Mouse (Mus musculus): ENCODE measurements around the gene Ptprg.
"Not testable (repeated sequence)": the region's sequence is repeated elsewhere in the genome, so short reads cannot be mapped to it uniquely, and the experiment has no call there.

The Ptprg gene

DNA sequence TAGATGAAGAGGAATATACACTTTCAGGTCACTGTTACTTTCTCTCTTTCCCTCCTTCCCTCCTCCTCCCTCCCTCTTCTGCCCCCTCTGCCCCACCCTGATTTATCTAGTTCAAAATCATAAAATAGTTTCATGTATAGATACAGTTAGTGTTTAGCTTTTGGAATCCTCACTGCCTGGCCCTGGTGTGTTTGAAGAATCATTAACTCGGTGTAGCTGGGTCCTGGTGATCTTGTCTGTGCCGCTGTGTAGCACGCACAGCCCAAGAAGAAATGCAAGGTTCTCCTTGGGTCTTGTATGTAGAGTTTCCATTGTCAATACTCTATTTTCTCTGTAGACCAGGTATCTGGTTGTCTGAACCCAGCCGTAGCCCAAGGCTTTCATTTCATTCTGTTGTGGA, 494.3 kb downstream of the Ptprg start:
- DNase-seq (ENCODE audit: low read depth, low spot score), result no peak

- DNase-seq (ENCODE audit: low read depth, low spot score), result no peak
These were observed 503.7 kb downstream of the Ptprg start for GRCm38 (mm10) chr14:12056912-12057524.

DNA sequence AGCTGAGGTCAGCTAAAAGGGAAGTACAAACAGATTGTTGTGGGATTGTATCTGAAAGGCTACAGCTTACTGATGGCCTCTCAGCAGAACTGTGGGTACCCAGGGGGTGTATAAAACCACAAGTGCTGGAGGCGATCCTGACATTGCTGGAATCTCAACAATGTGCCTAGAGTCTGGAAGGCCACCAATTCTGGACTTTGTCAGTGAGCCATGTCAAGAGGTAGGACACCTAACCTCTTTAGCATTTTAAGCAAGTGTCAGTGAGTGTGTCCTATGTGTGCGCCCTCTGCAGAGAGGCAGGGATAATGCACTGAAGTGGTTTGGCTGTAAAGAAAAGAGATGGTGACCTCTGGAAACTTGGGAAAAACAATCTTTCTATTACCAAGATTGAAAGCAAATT, 504.5 kb downstream of the Ptprg start:
- no peak for DNase-seq (ENCODE audit: low read depth, low spot score)

DNA sequence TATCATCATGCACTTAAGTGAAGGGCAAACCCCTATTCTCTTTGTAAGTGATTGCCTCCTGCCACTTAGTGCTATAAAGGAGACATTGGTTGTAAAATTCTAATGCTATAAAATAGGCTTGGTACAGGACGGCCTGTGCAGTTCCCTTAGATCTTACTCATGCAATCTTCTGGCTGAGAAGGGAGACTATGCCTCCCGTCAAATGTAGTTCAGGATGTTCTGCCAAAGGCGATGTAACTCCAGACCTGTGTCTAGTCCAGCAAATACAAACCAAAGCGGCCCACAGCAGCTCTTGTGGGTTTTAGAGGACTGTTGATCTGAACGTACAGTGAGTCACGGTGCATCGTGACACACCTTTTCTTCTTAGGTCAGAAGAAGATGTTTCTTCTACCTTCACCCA, 505.8 kb downstream of the Ptprg start:
- DNase-seq (ENCODE audit: low read depth, low spot score), result no peak

GRCm38 (mm10) chr14:12061313-12061712, 508.0 kb downstream of the Ptprg start:
- not testable (repeated sequence) for DNase-seq (ENCODE audit: low read depth, low spot score)

- DNase-seq (ENCODE audit: low read depth, low spot score), result no peak
These were observed 509.5 kb downstream of the Ptprg start for GRCm38 (mm10) chr14:12062628-12063360.

DNA sequence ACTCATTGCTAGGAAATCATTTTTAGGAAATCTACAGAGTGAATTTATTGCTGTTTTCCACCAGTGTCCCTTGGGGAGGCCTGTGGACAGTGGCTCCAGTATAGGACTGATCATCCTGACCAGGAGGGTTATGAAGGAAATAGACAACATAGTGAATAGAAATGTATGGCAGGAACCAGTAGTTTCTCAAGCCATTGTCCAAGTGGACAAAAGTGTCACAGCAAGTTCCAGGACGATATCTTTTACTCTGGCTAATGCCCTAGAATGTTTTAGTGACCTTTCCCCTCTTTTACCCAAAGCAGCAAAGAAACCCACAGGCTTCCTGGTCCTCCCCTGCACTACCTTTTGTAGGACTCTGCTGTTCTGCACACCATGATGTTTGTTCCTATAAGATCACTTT, 511.7 kb downstream of the Ptprg start:
- DNase-seq (ENCODE audit: low read depth, low spot score), result no peak

DNA sequence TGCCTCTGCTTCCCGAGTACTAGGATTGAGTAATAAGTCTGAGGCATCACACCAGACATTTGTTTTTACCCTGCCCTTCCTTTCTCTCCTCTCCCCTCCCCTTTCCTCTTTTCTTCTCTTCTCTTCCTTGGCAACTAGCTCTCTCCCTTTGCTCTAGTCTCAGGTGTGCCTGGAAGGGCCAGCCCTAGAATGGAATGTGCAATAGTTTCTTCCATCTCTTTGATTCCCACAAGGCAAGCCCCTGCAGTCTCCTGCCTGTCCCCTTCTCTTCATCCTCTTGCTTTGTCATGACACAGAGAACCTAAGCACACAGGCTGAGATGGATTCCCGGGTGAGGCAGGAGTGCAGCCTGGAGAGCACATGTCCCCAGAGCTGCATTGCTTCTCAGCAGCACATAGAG, 512.4 kb downstream of the Ptprg start:
- DNase-seq (ENCODE audit: low read depth, low spot score), result no peak

GRCm38 (mm10) chr14:12069707-12070106, 516.4 kb downstream of the Ptprg start:
- DNase-seq (ENCODE audit: low read depth, low spot score), result no peak

GRCm38 (mm10) chr14:12070361-12070760, 517.0 kb downstream of the Ptprg start:
- DNase-seq (ENCODE audit: low read depth, low spot score), result no peak

DNA sequence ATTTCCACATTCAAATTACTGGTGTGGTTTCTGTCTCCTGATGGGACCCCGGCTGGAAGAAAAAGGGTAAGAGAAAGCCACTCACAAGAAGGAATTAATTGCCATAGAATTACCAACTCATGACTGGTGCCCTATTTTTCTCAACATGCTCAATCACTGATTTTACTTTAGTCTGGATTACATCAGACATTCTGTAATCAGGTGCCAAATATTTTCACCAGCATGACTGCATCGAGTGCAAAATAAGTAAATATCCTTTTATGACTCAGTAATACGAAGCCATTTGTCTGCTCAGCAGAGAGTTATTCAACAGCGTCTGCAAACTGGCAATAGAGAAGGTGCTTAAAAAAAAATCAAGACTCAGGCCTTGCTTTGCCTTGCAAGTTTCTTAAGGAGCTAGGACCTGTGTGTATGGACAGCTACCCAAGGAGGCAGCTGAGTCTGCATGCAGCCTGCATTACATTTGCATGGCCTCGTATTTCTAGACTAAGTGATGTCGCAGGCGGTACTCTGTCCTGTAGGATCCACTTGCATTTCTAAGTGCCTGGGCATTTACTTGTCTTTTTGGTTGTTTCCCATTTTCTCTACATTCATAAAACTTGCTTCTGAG, 517.6 kb downstream of the Ptprg start:
- DNase-seq (ENCODE audit: low read depth, low spot score), result no peak

DNA sequence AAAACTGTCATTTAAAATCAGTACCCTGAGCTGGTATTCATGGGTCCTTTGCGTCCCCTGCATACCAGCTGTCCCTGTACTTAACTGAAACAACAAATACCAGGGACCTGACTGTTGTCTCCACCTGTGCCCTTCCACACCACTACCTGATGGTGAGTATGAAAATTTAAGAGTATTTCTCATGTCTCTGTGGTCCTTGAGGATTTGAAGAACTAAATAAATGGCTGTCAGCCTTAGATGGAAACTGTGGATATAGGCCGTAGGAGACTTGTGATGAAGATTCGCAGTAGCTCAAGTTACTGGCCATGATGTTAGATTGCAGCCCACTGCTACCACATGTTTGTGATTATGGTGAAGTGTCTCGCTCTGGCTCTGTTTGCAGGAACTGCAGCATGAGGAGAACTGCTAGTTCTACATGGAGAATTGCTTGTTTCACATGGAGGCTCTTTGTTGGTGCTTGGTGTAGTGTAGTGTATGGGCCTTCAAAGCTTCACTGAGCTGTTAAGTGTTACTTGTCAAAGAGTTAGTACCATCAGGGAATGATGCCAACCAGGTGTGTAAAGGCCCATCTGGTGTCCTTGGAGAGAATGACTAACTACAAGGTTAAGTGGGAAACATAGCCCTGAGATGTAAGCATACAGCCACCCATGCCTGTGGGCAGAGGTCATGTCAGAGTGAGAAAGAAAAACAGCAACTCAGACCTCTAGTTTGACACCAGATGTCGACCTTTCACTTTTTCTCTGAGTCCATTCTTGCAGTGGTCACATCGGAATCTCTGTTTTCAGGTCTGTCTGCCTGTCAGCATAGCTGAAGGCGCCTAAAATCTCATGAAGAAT, 518.9 kb downstream of the Ptprg start:
- no peak for DNase-seq (ENCODE audit: low read depth, low spot score)

DNA sequence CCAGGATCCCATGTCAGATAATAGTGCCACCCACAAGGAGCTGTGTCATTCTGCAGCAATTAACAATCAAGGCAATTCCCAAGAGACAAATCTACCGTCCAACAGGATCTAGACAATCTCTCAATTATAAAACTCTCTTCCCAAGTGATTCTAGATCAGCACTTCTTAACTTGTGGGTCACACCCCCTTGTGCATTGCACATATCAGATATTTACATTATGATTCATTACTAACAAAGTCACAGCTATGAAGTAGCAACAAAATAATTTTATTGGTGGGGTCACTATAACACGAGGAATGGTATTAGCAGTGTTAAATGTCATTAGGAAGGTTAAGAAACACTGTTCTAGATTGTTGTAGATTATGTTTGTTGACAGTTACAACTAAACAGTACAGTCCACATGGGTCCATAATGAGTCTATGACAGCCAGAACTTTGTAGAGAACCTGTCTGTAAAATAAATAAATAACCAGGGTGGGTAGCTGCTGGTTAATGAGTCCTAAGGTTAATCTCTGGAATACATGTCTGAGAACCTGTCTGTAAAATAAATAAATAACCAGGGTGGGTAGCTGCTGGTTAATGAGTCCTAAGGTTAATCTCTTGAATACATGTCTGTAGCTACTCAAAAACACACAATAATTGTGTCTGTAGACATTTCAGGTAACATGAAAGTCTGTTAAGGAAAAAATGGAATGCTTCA, 520.2 kb downstream of the Ptprg start:
- DNase-seq (ENCODE audit: low read depth, low spot score), result no peak

GRCm38 (mm10) chr14:12077193-12077592, 523.9 kb downstream of the Ptprg start:
- DNase-seq (ENCODE audit: low read depth, low spot score), result no peak

DNA sequence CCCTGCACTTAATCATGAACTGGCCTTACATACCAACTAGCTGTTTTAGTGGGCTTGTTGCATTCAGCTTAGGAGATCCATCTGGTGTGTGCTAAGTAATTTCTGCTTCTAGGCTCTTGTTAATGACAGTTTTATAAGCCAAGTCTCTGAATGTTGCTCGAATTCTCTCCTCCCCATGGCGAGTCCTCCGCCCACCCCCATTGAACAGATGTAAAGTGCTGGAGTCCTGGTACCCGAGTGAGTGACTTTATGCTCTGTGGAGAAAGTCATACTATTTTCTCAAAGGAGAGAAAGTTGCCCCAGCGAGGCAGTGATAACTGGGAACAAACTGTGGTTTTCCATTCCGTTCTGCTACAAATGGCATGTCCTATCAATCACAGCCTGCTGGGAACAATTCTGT, 525.9 kb downstream of the Ptprg start:
- no peak for DNase-seq (ENCODE audit: low read depth, low spot score)

DNA sequence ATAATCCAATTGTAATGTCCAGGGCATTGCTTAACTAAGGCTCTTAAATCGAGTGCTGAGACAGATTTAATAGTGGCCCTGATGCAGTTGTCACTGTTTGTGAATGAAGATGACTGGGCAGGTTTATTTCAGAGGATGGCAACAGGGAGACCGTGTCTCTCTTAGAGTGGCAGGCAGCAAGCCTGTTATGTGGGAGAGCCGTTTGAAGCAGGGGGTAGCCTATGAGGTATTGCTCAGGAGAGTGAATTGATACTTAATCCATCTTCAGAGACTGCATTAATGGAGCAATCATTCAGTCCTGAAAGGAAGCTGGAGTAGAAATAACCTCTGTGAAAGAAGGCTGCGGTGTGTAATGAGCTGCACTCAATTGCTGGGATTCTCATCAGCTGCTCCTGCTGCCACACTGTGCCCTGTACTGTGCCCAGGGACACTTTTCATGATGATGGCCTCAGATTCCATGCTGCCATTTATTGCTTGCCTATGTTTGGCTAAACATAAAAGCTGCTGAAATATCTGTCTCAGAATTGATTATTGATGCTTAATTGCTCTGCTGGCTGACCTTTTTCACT, 526.6 kb downstream of the Ptprg start:
- no peak for DNase-seq (ENCODE audit: low read depth, low spot score)

DNA sequence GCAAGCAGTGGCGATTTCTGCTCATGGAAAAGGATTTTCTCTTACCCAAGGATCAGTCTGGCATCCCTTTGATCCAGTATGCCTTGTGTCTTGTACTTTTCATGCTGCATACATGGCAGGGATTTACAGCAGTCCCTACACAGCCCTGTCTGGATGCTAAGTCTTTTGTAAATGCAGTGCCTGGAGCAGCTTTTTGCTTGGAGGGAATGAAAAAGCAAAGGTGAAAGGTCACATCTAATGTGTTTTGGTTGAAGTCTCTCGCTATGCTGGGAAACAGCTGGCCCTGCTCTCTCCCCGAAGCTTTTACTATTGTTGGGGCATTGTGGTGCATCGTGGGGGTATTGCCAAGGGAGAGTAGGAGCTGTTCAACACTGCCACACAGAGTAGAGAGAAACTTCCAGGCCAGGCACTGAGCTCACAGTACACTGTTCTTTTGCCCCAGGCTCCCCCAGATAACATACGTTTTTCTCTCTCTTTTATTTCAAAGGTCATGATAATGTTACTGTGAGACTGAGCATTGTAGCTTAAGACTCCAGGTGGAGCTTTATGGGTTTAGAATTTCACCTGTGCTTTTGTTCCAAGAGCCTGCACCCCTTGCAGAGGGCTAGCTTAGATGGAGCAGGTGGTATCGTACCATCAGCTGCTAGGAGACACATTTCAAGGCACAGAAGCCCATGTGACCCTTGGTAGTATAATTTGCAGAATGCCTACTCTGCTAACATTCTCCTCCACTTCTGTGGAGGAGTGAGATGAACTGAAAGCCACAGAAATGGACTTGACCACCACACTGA, 529.0 kb downstream of the Ptprg start:
- no peak for DNase-seq (ENCODE audit: low read depth, low spot score)

DNA sequence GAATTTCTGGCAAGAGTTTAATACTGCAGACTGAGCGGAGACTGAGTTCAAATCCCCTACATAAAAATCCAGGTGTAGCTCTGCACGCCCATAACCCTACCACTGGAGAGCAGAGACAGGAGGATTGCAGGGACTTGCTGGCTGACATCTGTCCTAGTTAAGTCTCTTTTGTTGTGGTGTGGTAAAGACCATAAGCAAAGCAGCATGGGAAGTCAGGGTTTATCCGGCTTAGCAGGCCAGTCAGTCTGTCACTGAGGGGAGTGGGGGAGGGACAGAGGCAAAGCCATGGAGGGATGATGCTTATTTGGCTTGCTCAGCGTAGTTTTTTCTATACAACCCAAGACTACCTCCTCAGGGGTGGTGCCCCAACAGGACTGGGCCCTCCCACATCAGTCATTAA, 530.7 kb downstream of the Ptprg start:
- peak; percentile 18 for DNase-seq (ENCODE audit: low read depth, low spot score)

GRCm38 (mm10) chr14:12085078-12085477, 531.7 kb downstream of the Ptprg start:
- no peak for DNase-seq (ENCODE audit: low read depth, low spot score)

DNA sequence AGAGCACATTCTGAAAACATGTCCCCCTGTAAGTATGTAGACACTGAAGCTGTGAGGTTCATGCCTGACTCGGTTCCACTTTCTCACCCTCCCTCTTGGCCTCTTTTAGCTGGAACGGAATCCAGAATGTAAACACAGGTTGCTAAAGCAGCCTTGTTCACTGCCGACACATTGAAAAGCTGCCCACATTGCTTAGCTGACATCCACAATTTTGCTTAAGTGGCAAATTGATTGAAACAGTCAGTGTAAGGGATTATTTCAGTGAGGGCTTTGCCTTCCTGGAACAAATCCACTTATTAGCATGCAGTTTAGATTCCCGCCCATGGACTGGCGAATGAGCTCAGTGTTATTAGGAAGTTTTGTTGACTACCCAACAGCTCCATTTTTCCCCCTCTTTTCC, 532.8 kb downstream of the Ptprg start:
- DNase-seq (ENCODE audit: low read depth, low spot score), result no peak
